Mouse (Mus musculus) heart, adult 2 months (tissue): ENCODE measurements around the gene Ablim2.

Experiments used
- CTCF ChIP-seq: fragments of 200-600 bp; IDR thresholded peaks from 2 replicates; pipeline ENCODE4 v1.8.1; 2022; ENCODE audit warnings: antibody characterized with exemption, mild to moderate bottlenecking, moderate library complexity
- EP300 ChIP-seq: fragments of 200-500 bp; IDR thresholded peaks from 2 replicates; pipeline ENCODE4 v1.6.1; 2011; ENCODE audit warnings: low read depth, low read length, control low read depth; ENCODE audit not compliant: insufficient read depth
- POLR2A ChIP-seq: fragments of 200-500 bp; IDR thresholded peaks from 2 replicates; pipeline ENCODE4 v1.6.1; 2011; ENCODE audit warnings: mild to moderate bottlenecking, low read depth, low read length, control low read depth; ENCODE audit not compliant: insufficient read depth

GRCm38 (mm10) chr5:35723900-35724299 is 33.8 kb upstream of the Ablim2 start:
- TF ChIP-seq EP300 (no peak), POLR2A (no peak), CTCF (no peak)
